Mouse (Mus musculus): ENCODE measurements around the gene Dbn1. TPM values are rescaled to one million over a fixed set of nuclear protein-coding genes. Genes with fewer than 3 reads are reported as not detected.
A peak's percentile ranks its signal among the peaks of the same experiment; 100 is the strongest.

The Dbn1 gene
- total and polyA plus RNA-seq, 3 experiments: 0.09 to 3.1 (median 0.59) TPM

- peak overlapping the region; percentile 41; the same call in 1 of the 2 replicates for H3K4me2 ChIP-seq (ENCODE audit: insufficient read depth, low read depth, poor library complexity, severe bottlenecking)
- H3K36me3 ChIP-seq (replicated peaks in 1 of 2; ENCODE audit: control insufficient read depth in 1 of 2, insufficient read depth in 1 of 2, low read length in 1 of 2): no peaks in the 10 kb centered on the region
- TF ChIP-seq SMC3 (IDR thresholded peaks at IDR 0.05; ENCODE audit: low read depth, low read length) (no peak), POLR2A (IDR thresholded peaks at IDR 0.05; ENCODE audit: low read depth, low read length) (peak; percentile 81), ZKSCAN1 (IDR thresholded peaks at IDR 0.05; ENCODE audit: borderline replicate concordance, low read depth, low read length) (no peak), ELF1 (IDR thresholded peaks at IDR 0.05; ENCODE audit: low read depth, low read length) (peak; percentile 76), MAZ (IDR thresholded peaks at IDR 0.05; ENCODE audit: low read depth, low read length) (0 out of 2 replicates have a peak, but pooled peaks have one; percentile 54), IRF4 (IDR thresholded peaks at IDR 0.05; ENCODE audit: low read depth, low read length) (peak; percentile 39; the same call in 1 of the 2 replicates), TCF12 (IDR thresholded peaks at IDR 0.05; ENCODE audit: low read depth, low read length) (peak; percentile 67; the same call in 1 of the 2 replicates), KAT2A (IDR thresholded peaks at IDR 0.05; ENCODE audit: insufficient replicate concordance, low read length) (no peak), SIN3A (IDR thresholded peaks at IDR 0.05; ENCODE audit: low read length) (no peak), HCFC1 (IDR thresholded peaks at IDR 0.05; ENCODE audit: low read depth, low read length) (peak; percentile 69), MXI1 (IDR thresholded peaks at IDR 0.05; ENCODE audit: low read depth, low read length) (no peak), ETS1 (conservative IDR thresholded peaks at IDR 0.05; ENCODE audit: low read depth, low read length) (no peak), ZC3H11A (IDR thresholded peaks at IDR 0.05; ENCODE audit: low read depth, low read length) (no peak), MAX (IDR thresholded peaks at IDR 0.05; ENCODE audit: low read length) (no peak), ZNF384 (IDR thresholded peaks at IDR 0.05; ENCODE audit: low read depth, low read length) (no peak), ZMIZ1 (IDR thresholded peaks at IDR 0.05; ENCODE audit: low read depth, low read length) (0 out of 2 replicates have a peak, but pooled peaks have one; percentile 55), TBP (conservative IDR thresholded peaks at IDR 0.05; ENCODE audit: low read depth, low read length) (0 out of 2 replicates have a peak, but pooled peaks have one; percentile 45), USF2 (conservative IDR thresholded peaks at IDR 0.05; ENCODE audit: low read depth, low read length) (no peak), PAX5 (IDR thresholded peaks at IDR 0.05; ENCODE audit: low read length) (no peak), NELFE (IDR thresholded peaks at IDR 0.05; ENCODE audit: low read depth, low read length) (peak; percentile 79)
- H3K9ac ChIP-seq (ENCODE audit: insufficient read depth, low read depth): peak overlapping the region; percentile 65; the same call in 1 of the 2 replicates
- no peaks in the 10 kb centered on the region for H3K79me2 ChIP-seq (replicated peaks; ENCODE audit: control insufficient read depth, extremely low read depth, insufficient read depth, poor library complexity, severe bottlenecking)
- no peaks in the 10 kb centered on the region for H3K27me3 ChIP-seq (replicated peaks)
- H3K4me3 ChIP-seq (replicated peaks in 1 of 3; ENCODE audit: low read depth in 2 of 3, low read length in 2 of 3, poor library complexity in 1 of 3): no peak overlapping the region
- H3K27ac ChIP-seq (ENCODE audit: insufficient read depth, low read depth): peak overlapping the region; percentile 21; the same call in 1 of the 2 replicates
- peak; percentile 50 for DNase-seq (ENCODE audit: extremely low read depth)
- in situ Hi-C loops (cut with MboI; ENCODE audit: low pct_ligation_motif_present, low pct_unique_long_range_greater_than_20kb, low sequenced_read_pairs) (loop anchor here (5.0 kb wide), 1 partner anchor 38 kb away; no protein-coding TSS in a partner anchor), dilution Hi-C loops (cut with MboI; ENCODE audit: extremely low pct_ligation_motif_present, extremely low pct_unique_long_range_greater_than_20kb, low sequenced_read_pairs) (no loop called here)
- peaks cover 6% of the 10 kb centered on the region for H3K9me3 ChIP-seq (replicated peaks; ENCODE audit: low read length)
- peaks cover 13 to 40% of the 10 kb centered on the region in 2 experiments for H3K4me1 ChIP-seq (ENCODE audit: control insufficient read depth in 1 of 2, insufficient read depth in 2 of 2)
Observed at GRCm38 (mm10) chr13:55429226-55429888, 58.6 kb downstream of the Dbn1 start.

- dilution Hi-C loops (cut with MboI; ENCODE audit: extremely low pct_ligation_motif_present, extremely low pct_unique_long_range_greater_than_20kb, low sequenced_read_pairs) (no loop called here), in situ Hi-C loops (cut with MboI; ENCODE audit: low pct_ligation_motif_present, low pct_unique_long_range_greater_than_20kb, low sequenced_read_pairs) (loop anchor here (5.0 kb wide), 1 partner anchor 41 kb away; no protein-coding TSS in a partner anchor)
- no peak for DNase-seq (ENCODE audit: extremely low read depth)
Observed at GRCm38 (mm10) chr13:55426613-55427012, 61.3 kb downstream of the Dbn1 start, which contains the start of gene F12. Gene F12, minus strand, starts transcription at chr13:55426793.

More at GRCm38 (mm10) chr13:55426613-55427012, 61.3 kb downstream of the Dbn1 start, which contains the start of gene F12:
- no peak within 1 kb of the TSS for H3K4me2 ChIP-seq (ENCODE audit: insufficient read depth, low read depth, poor library complexity, severe bottlenecking)
- peaks cover 9 to 24% of the 10 kb centered on the region in 2 experiments for H3K4me1 ChIP-seq (ENCODE audit: control insufficient read depth in 1 of 2, insufficient read depth in 2 of 2)
- peaks cover 6% of the 10 kb centered on the region for H3K9me3 ChIP-seq (replicated peaks; ENCODE audit: low read length)
- H3K27ac ChIP-seq (ENCODE audit: insufficient read depth, low read depth): no peak within 1 kb of the TSS
- no peak within 1 kb of the TSS for H3K9ac ChIP-seq (ENCODE audit: insufficient read depth, low read depth)
- no peaks in the 10 kb centered on the region for H3K79me2 ChIP-seq (replicated peaks; ENCODE audit: control insufficient read depth, extremely low read depth, insufficient read depth, poor library complexity, severe bottlenecking)
- TF ChIP-seq MAZ (IDR thresholded peaks at IDR 0.05; ENCODE audit: low read depth, low read length) (no peak), USF2 (conservative IDR thresholded peaks at IDR 0.05; ENCODE audit: low read depth, low read length) (no peak), ZKSCAN1 (IDR thresholded peaks at IDR 0.05; ENCODE audit: borderline replicate concordance, low read depth, low read length) (no peak), RAD21 (IDR thresholded peaks at IDR 0.05; ENCODE audit: low read depth, low read length) (no peak), JUND (conservative IDR thresholded peaks at IDR 0.05; ENCODE audit: low read depth, low read length) (no peak), POLR2AphosphoS2 (IDR thresholded peaks at IDR 0.05; ENCODE audit: low read depth, low read length) (no peak), ZC3H11A (IDR thresholded peaks at IDR 0.05; ENCODE audit: low read depth, low read length) (no peak), NRF1 (IDR thresholded peaks at IDR 0.05; ENCODE audit: low read depth, low read length) (no peak), UBTF (IDR thresholded peaks at IDR 0.05; ENCODE audit: low read depth, low read length) (no peak), KAT2A (IDR thresholded peaks at IDR 0.05; ENCODE audit: insufficient replicate concordance, low read length) (no peak), CTCF (conservative IDR thresholded peaks at IDR 0.05 in 1 of 2, IDR thresholded peaks at IDR 0.05 in 1 of 2; ENCODE audit: low read depth in 2 of 2, low read length in 2 of 2) (no peak), TCF12 (IDR thresholded peaks at IDR 0.05; ENCODE audit: low read depth, low read length) (no peak), RCOR1 (conservative IDR thresholded peaks at IDR 0.05; ENCODE audit: low read depth, low read length) (no peak)
- no peaks in the 10 kb centered on the region for H3K36me3 ChIP-seq (replicated peaks in 1 of 2; ENCODE audit: control insufficient read depth in 1 of 2, insufficient read depth in 1 of 2, low read length in 1 of 2)
- H3K4me3 ChIP-seq (replicated peaks in 1 of 3; ENCODE audit: low read depth in 2 of 3, low read length in 2 of 3, poor library complexity in 1 of 3): no peak within 1 kb of the TSS
- H3K27me3 ChIP-seq (replicated peaks): peaks cover 5% of the 10 kb centered on the region
